Mouse (Mus musculus) heart, postnatal 14 days (tissue): ENCODE results near the gene Tmem145. TPM values are rescaled to one million over a fixed set of nuclear protein-coding genes. Genes with fewer than 3 reads are reported as not detected.
A peak's percentile ranks its signal among the peaks of the same experiment; 100 is the strongest.
"Not testable (repeated sequence)": the region's sequence is repeated elsewhere in the genome, so short reads cannot be mapped to it uniquely, and the experiment has no call there.

Source experiments
- DNase-seq, 2 experiments: peaks; one replicate each; pipeline ENCODE4 v3.0.0; 2021 to 2022
- intact Hi-C: fragments of 180-260 bp; cut with DNase I; formaldehyde crosslinking; loops from one replicate; pipeline ENCODE4 v1.15.1; 2025
- total RNA-seq, 2 experiments: library from RNA; stranded (reverse); gene quantifications; 2 replicates each; pipeline ENCODE4 v1.2.3; 2021

Gene Tmem145
- total RNA-seq, 2 experiments from 2014 or later = not detected

GRCm38 (mm10) chr7:25315306-25316041 lies 9.6 kb downstream of the Tmem145 start:
- DNase-seq = peak in 1 of 2 experiments; percentile 20
- intact Hi-C loops = loop anchor here (2.0 to 10.0 kb wide), 3 partner anchors 33 to 341 kb away; partner anchors contain the start of gene Rabac1

GRCm38 (mm10) chr7:25316532-25317445 lies 10.9 kb downstream of the Tmem145 start, which contains the start of gene Megf8:
Gene Megf8, plus strand, starts transcription at chr7:25317164.
- intact Hi-C loops = loop anchor here (2.0 to 10.0 kb wide), 3 partner anchors 34 to 342 kb away; partner anchors contain the start of gene Rabac1
- peak; percentile 92 to 96 for DNase-seq

- peak in 1 of 2 experiments; percentile 11 for DNase-seq
- intact Hi-C loops = loop anchor here (2.0 to 10.0 kb wide), 3 partner anchors 35 to 343 kb away; partner anchors contain the start of gene Rabac1
Observed at GRCm38 (mm10) chr7:25317446-25317999, 11.6 kb downstream of the Tmem145 start.

- peak in 1 of 2 experiments; percentile 36 for DNase-seq
- intact Hi-C loops = no loop called here
Observed at GRCm38 (mm10) chr7:25322058-25322484, 16.2 kb downstream of the Tmem145 start.

GRCm38 (mm10) chr7:25323219-25323618 lies 17.3 kb downstream of the Tmem145 start:
- intact Hi-C loops = no loop called here
- no peak for DNase-seq

GRCm38 (mm10) chr7:25325431-25325830 lies 19.5 kb downstream of the Tmem145 start:
- DNase-seq, intact Hi-C loops: not testable (repeated sequence)

GRCm38 (mm10) chr7:25326233-25326632 lies 20.3 kb downstream of the Tmem145 start:
- intact Hi-C loops = no loop called here
- DNase-seq = no peak

GRCm38 (mm10) chr7:25333596-25334307 lies 27.8 kb downstream of the Tmem145 start:
- intact Hi-C loops = loop anchor here (5.0 kb wide), 1 partner anchor 201 kb away; no protein-coding TSS in a partner anchor
- peak; percentile 74 to 81 for DNase-seq

GRCm38 (mm10) chr7:25334472-25334871 lies 28.6 kb downstream of the Tmem145 start:
- intact Hi-C loops = loop anchor here (5.0 kb wide), 1 partner anchor 202 kb away; no protein-coding TSS in a partner anchor
- no peak for DNase-seq

GRCm38 (mm10) chr7:25339329-25339728 lies 33.4 kb downstream of the Tmem145 start:
- intact Hi-C loops = no loop called here
- no peak for DNase-seq

- no peak for DNase-seq
- intact Hi-C loops = no loop called here
Observed at GRCm38 (mm10) chr7:25341000-25341784, 35.3 kb downstream of the Tmem145 start.

- intact Hi-C loops = no loop called here
- no peak for DNase-seq
Observed at GRCm38 (mm10) chr7:25348861-25349260, 43.0 kb downstream of the Tmem145 start.

GRCm38 (mm10) chr7:25358721-25359206 lies 52.9 kb downstream of the Tmem145 start:
- DNase-seq = peak; percentile 41 to 48
- intact Hi-C loops = no loop called here

GRCm38 (mm10) chr7:25363151-25363550 lies 57.2 kb downstream of the Tmem145 start:
- DNase-seq = no peak
- intact Hi-C loops = no loop called here

- no peak for DNase-seq
- intact Hi-C loops = no loop called here
Observed at GRCm38 (mm10) chr7:25363632-25364031, 57.7 kb downstream of the Tmem145 start.
